Mouse (Mus musculus): ENCODE results near the gene Irx5.
A peak's percentile ranks its signal among the peaks of the same experiment; 100 is the strongest.

Gene Irx5

DNA sequence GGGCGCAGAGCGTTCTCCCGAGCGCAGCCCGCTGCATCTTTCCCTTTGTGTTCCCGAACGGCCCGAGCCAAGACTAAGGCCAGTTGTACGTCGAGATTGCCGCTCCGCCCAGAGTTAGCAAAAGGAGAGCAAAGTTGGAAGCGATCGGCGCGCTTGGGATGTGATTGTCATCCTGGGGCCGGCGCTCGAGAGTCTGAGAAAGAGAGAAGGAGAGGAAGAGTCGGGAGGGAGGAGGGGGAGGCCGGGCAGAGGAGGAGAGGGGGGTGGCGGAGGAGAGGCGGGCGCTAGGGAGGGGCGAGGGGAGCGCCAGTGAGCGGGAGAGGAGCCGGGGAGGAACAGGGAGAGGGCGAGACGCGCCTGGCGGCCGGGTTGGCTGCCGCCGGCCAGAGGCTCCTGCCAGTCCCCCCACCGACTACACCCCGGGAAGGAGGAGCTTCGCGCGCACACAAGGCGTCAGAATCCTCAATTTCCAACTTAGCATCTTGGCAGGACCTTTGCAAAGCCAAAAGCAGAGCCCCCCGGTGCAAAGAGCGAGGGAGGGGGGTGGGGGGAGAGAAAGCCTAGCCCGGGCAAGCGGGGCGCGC, at the start of gene Irx5:
Gene Irx5 (plus strand): TSS at position 228 of the 584 bp plus-strand sequence.
- peak; percentile 85 for DNase-seq

- DNase-seq, result no peak
These were observed 45.2 kb upstream of the Irx5 start for GRCm38 (mm10) chr8:92312178-92312577.

DNA sequence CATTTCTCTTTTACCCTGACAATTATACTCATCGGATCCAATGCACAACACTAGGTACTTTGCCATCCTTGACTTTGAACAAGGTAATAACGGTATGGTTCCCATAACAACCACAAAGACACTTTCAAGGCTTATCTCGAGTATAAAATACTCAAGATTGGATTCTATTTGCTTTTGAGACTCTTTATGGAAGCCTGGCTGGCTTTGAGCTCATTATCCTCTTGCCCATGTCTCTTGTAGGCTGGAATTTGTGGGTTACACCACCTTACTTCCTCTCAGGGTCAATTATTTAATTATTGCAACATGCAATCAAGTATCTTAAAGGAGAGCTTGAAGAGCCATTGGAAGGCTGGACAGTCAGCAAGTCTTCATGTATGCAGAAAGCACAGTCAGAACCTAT, 43.7 kb upstream of the Irx5 start:
- no peak for DNase-seq

- DNase-seq, result no peak
These were observed 33.7 kb upstream of the Irx5 start for GRCm38 (mm10) chr8:92323751-92324150.

DNA sequence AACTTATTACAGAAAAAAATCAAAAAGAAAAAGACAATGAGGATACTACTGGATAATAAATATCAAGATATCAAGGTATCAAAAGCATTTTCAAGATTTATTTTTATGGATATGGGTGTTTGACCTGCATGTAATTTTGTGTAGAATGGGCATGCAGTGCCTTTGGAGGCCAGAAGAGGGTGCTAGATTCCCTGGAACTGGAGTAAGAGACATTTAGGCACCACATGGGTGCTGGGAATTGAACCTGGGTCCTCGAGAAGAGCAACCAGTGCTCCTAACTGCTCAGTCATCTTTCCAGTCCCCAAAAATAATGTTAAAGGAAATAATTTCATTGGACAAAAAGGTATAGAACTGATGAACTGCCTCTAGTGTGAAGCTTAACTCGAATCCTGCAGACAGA, 30.2 kb upstream of the Irx5 start:
- no peak for DNase-seq

DNA sequence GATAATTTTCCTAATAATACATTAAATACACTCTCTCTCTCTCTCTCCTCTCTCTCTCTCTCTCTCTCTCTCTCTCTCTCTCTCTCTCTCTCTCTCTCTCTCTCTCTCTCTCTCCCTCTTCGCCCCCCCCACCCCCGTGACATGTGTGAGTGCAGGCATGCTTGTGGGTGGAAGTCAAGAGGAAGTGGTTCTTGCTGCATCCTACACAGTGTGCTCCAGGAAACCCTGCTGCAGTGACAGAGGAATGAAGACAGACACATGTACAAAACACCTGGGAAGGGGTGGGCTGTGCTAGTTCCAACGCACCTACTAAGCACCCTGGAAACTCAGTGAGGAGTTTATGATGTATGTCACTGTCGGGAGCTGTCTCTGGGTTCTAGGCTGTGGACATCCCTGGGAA, 28.2 kb upstream of the Irx5 start:
- DNase-seq, result no peak

GRCm38 (mm10) chr8:92331811-92332210, 25.6 kb upstream of the Irx5 start:
- peak; percentile 16 for DNase-seq

GRCm38 (mm10) chr8:92333406-92333805, 24.0 kb upstream of the Irx5 start:
- no peak for DNase-seq

- DNase-seq, result no peak
These were observed 22.3 kb upstream of the Irx5 start for GRCm38 (mm10) chr8:92335079-92335478.

DNA sequence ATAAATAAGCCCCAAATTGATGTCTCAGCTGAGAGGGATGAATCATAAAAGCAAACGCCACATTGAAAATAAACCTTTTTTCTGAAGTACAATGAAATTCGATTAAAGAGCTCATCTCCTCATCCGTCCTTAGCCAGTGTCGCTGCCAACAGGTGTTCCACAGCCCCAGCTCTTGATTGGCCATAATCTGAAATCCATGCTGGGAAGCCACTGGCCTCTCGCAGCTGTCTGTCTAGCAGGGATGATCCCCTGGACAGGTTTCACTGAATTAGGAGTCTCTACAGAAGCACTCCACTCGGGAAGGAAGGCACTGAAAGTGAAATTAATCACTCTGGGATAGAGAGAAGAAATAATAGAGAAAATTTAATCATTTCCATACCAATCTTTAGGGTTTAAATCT, 21.4 kb upstream of the Irx5 start:
- no peak for DNase-seq

- no peak for DNase-seq
These were observed 13.9 kb upstream of the Irx5 start for GRCm38 (mm10) chr8:92343544-92343943.

GRCm38 (mm10) chr8:92349898-92350486, 7.4 kb upstream of the Irx5 start:
- DNase-seq, result no peak

DNA sequence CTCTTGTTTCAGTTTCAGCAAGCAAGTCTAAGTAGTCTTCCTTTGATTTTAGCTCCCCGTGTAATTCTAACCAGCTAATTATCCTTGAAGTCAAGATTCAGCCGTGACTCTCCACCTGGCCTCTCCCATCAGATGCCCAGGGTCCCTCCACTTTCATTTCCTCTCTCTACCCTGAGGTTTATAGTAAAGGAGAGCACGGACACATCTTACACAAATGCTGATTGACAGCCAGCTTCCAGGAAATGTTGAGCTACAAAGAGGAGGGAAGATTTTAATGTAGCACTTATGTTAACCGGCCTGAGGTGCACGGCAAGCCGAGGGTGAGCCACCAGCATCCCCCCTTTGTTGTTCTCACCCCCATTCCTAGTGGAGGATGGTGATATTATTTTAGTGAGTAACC, 4.0 kb upstream of the Irx5 start:
- no peak for DNase-seq

DNA sequence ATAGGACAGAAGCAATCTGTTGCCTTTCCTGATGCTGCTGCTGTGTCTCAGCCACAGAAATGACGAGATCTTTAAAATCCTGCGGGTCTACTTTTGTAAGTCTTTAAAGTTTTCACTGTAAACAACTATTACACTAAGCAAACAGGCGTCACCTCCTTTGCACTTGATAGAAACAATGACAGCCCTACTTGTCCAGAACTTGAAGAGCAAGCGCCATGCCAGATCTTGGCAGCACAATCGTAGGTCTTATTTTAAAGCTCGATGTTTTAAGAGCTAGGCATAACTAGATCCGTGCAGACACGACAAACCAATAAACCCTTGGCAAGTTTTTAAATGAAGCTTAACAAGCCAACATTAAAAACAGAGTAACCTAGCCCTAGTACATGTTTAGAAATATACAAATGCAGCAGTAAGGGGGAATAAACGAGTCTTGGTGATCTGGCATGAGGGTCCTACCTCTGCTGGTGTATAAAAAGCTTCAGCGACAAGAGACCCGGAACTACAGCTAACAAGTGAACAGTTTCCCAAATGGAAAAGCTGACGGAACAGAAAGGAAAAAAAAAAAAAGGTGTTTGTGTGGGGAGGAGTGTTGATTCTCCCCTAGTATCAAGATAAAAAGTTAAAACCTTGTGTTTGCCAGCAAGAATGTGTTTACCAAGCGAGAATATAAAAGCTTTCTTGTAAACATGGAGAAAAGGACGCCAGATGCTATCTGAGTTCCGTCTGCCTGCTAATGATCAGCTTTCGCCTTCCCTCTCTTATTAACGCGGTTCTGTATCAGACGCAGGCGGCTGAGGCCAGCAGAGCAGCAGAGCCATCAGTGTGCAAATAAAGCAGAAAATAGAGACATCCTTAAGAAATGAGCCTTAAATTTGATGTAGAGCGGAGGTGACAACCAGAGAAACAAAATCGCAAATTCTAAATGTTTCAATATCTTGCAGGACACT, 2.6 kb upstream of the Irx5 start:
- no peak for DNase-seq

- peak; percentile 98 for DNase-seq
These were observed 1.5 kb upstream of the Irx5 start for GRCm38 (mm10) chr8:92355701-92356612.

DNA sequence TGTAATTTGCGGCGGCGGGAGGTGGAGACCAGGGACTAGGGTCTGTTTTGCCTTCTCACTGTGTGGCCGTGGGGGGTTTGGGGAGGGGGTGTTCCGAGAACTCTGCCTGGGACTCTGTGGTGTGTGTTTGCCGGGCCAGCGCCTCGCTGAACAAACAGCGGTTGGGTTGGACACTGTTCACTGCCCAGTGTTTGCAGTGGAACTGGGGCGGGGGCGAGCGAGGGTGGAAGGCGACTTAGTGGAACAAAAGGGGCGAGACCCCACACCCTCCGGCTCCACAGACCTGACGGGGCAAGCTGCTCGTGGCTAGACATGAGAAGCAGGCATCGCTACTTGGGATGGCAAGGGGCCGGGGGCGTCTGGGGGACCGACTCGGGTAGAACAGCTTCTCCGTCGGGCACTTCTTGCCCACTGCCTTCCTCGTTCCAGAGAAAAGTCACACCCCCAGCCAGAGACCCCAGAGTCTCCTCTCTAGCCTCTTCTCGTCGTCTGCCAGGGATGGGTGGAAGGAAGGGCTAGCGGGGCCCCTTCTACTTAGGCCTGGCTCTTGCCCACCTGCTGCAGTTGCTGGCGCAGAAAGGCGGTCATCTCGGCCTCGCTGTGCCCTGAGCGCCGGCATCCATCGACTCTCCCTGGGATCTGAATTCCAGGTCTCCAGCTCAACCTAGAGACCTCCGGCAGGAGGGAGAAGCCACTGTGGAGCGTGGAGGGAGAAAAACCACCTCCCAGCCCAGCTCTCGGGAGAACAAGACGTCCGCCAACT, 631 bp upstream of the Irx5 start:
- DNase-seq, result no peak

GRCm38 (mm10) chr8:92358141-92358999, 945 bp downstream of the Irx5 start:
- peak; percentile 53 for DNase-seq

- DNase-seq, result peak; percentile 48
These were observed 1.8 kb downstream of the Irx5 start for GRCm38 (mm10) chr8:92359000-92359832.

GRCm38 (mm10) chr8:92359833-92360082, 2.3 kb downstream of the Irx5 start:
- peak; percentile 55 for DNase-seq

All from kidney, postnatal 10 days (tissue).